Mouse (Mus musculus) limb, embryonic 14.5 days (tissue): ENCODE data around the gene Fabp1. TPM values are rescaled to one million over a fixed set of nuclear protein-coding genes. Genes with fewer than 3 reads are reported as not detected.

Experiments used
- ATAC-seq: fragments of 200-750 bp; cut with Nextera tagmentation; 2 replicates; pipeline ENCODE4 v1.8.0; 2017; ENCODE audit warnings: low read depth, moderate number of reproducible peaks, moderate TSS enrichment; ENCODE audit not compliant: low FRiP score
- DNase-seq: peaks from one replicate; pipeline ENCODE4 v3.0.0-alpha.2; 2015; ENCODE audit warnings: low spot score
- H3K27ac ChIP-seq: fragments of 300-500 bp; sonication (generic); replicated peaks from 2 replicates; pipeline ENCODE4 v1.5.1; 2014; ENCODE audit warnings: low read depth, mild to moderate bottlenecking, low read length, moderate library complexity, mixed read lengths
- H3K27me3 ChIP-seq: fragments of 300-500 bp; sonication (generic); 2 replicates; pipeline ENCODE4 v1.6.1; 2014; ENCODE audit warnings: low read length, mixed read lengths; ENCODE audit not compliant: control insufficient read depth, insufficient read depth
- H3K36me3 ChIP-seq: fragments of 300-500 bp; sonication (generic); 2 replicates; pipeline ENCODE4 v1.6.1; 2014; ENCODE audit warnings: mild to moderate bottlenecking, low read length, moderate library complexity, mixed read lengths; ENCODE audit not compliant: control insufficient read depth, insufficient read depth
- H3K4me1 ChIP-seq: fragments of 300-500 bp; sonication (generic); 2 replicates; pipeline ENCODE4 v1.6.1; 2014; ENCODE audit warnings: antibody characterized with exemption, low read length, mixed read lengths; ENCODE audit not compliant: control insufficient read depth, insufficient read depth
- H3K4me2 ChIP-seq: fragments of 300-500 bp; sonication (generic); replicated peaks from 2 replicates; pipeline ENCODE4 v1.6.1; 2014; ENCODE audit warnings: low read depth, mild to moderate bottlenecking, low read length, moderate library complexity; ENCODE audit not compliant: severe bottlenecking
- H3K4me3 ChIP-seq: fragments of 300-500 bp; sonication (generic); replicated peaks from 2 replicates; pipeline ENCODE4 v1.5.1; 2014; ENCODE audit warnings: low read length
- H3K9ac ChIP-seq: fragments of 300-500 bp; sonication (generic); 2 replicates; pipeline ENCODE4 v1.6.1; 2014; ENCODE audit warnings: mild to moderate bottlenecking, low read depth, low read length, moderate library complexity; ENCODE audit not compliant: severe bottlenecking
- H3K9me3 ChIP-seq: fragments of 300-500 bp; sonication (generic); 2 replicates; pipeline ENCODE4 v1.6.1; 2016; ENCODE audit warnings: low read length; ENCODE audit not compliant: control insufficient read depth
- POLR2A ChIP-seq: fragments of 200-500 bp; IDR thresholded peaks from 2 replicates; pipeline ENCODE4 v1.8.0; 2012; ENCODE audit warnings: inconsistent platforms, mild to moderate bottlenecking, moderate library complexity, borderline replicate concordance; ENCODE audit not compliant: insufficient read depth, insufficient read length; ENCODE audit errors: extremely low read depth
- WGBS: fragments of 180-500 bp; shearing (Covaris S2); extraction: QIAGEN DNeasy Blood & Tissue Kit; methylation state at CpG from one replicate; pipeline ENCODE4 v1.1.7; 2014; 5-methylcytosine and 5-hydroxymethylcytosine counted together
- polyA plus RNA-seq, 2 experiments: library from polyadenylated mRNA; depleted of rRNA in 1 of 2; stranded (reverse) in 1 of 2; unstranded in 1 of 2; fragments of >200 nt; fragmentation: Nextera tagmentation in 1 of 2; extraction: Ambion mirVana in 1 of 2; gene quantifications; 2 replicates each; pipeline versions ENCODE4 v1.2.1 to v1.2.3; 2012 to 2014

Fabp1 gene
- polyA plus RNA-seq, 2 experiments = 0.23 TPM; not detected in 1

GRCm38 (mm10) chr6:71249615-71250014 lies 50.0 kb downstream of the Fabp1 start:
- no peaks in the 10 kb centered on the region for H3K36me3 ChIP-seq
- no peak for DNase-seq
- ATAC-seq = no peak
- no peaks in the 10 kb centered on the region for H3K4me1 ChIP-seq
- no peaks in the 10 kb centered on the region for H3K27me3 ChIP-seq
- TF ChIP-seq POLR2A = no peak
- no peak overlapping the region for H3K4me2 ChIP-seq
- H3K9ac ChIP-seq = no peak overlapping the region
- WGBS = 84% methylated on average over 3 of the region's 3 CpGs
- H3K9me3 ChIP-seq = no peaks in the 10 kb centered on the region
- no peak overlapping the region for H3K27ac ChIP-seq
- no peak overlapping the region for H3K4me3 ChIP-seq

- 77% methylated on average over 8 of the region's 8 CpGs for WGBS
- Histone ChIP-seq H3K36me3 (no peaks in the 10 kb centered on the region), H3K4me1 (no peaks in the 10 kb centered on the region), H3K27me3 (no peaks in the 10 kb centered on the region), H3K4me3 (no peak overlapping the region), H3K9me3 (no peaks in the 10 kb centered on the region), H3K4me2 (no peak overlapping the region), H3K27ac (no peak overlapping the region), H3K9ac (no peak overlapping the region)
- DNase-seq = no peak
- no peak for TF ChIP-seq POLR2A
- ATAC-seq = no peak
Measured at GRCm38 (mm10) chr6:71250951-71251350, 51.3 kb downstream of the Fabp1 start.

- Histone ChIP-seq H3K9ac (no peak overlapping the region), H3K27me3 (no peaks in the 10 kb centered on the region), H3K4me1 (no peaks in the 10 kb centered on the region), H3K4me2 (no peak overlapping the region), H3K4me3 (no peak overlapping the region), H3K36me3 (no peaks in the 10 kb centered on the region), H3K9me3 (no peaks in the 10 kb centered on the region), H3K27ac (no peak overlapping the region)
- WGBS = 92% methylated on average over 6 of the region's 6 CpGs
- no peak for DNase-seq
- TF ChIP-seq POLR2A = no peak
- ATAC-seq = no peak
Measured at GRCm38 (mm10) chr6:71254456-71254855, 54.8 kb downstream of the Fabp1 start.

Other genes starting within 250 kb of the Fabp1 start
- 1.6 and 1.8 TPM in 2 replicates for gene Foxi3, start 243.3 kb upstream of the Fabp1 start, polyA plus RNA-seq (2012; rRNA removed)
- gene Foxi3, start 243.3 kb upstream of the Fabp1 start, polyA plus RNA-seq (2014; fragmentation: Nextera tagmentation; extraction: Ambion mirVana) = 0.39 and 0.77 TPM in 2 replicates
- gene Thnsl2, start 55.4 kb upstream of the Fabp1 start, polyA plus RNA-seq (2012; rRNA removed) = 5.6 and 5.9 TPM in 2 replicates
- 8.6 and 9.1 TPM in 2 replicates for gene Thnsl2, start 55.4 kb upstream of the Fabp1 start, polyA plus RNA-seq (2014; fragmentation: Nextera tagmentation; extraction: Ambion mirVana)
- 15.2 and 23.5 TPM in 2 replicates for gene Krcc1, start 71.8 kb downstream of the Fabp1 start, polyA plus RNA-seq (2012; rRNA removed)
- gene Krcc1, start 71.8 kb downstream of the Fabp1 start, polyA plus RNA-seq (2014; fragmentation: Nextera tagmentation; extraction: Ambion mirVana) = 45.9 and 47.0 TPM in 2 replicates
- 26.1 and 26.3 TPM in 2 replicates for gene Smyd1, start 122.4 kb downstream of the Fabp1 start, polyA plus RNA-seq (2012; rRNA removed)
- 14.9 and 19.1 TPM in 2 replicates for gene Smyd1, start 122.4 kb downstream of the Fabp1 start, polyA plus RNA-seq (2014; fragmentation: Nextera tagmentation; extraction: Ambion mirVana)
- not detected in 2 replicates for gene Cd8b1, start 123.0 kb downstream of the Fabp1 start, polyA plus RNA-seq (2012; rRNA removed)
- not detected in 2 replicates for gene Cd8b1, start 123.0 kb downstream of the Fabp1 start, polyA plus RNA-seq (2014; fragmentation: Nextera tagmentation; extraction: Ambion mirVana)
- gene Cd8a, start 173.6 kb downstream of the Fabp1 start, polyA plus RNA-seq (2012; rRNA removed) = 0.03 and 0.04 TPM in 2 replicates
- not detected in 2 replicates for gene Cd8a, start 173.6 kb downstream of the Fabp1 start, polyA plus RNA-seq (2014; fragmentation: Nextera tagmentation; extraction: Ambion mirVana)
- gene Rmnd5a, start 240.8 kb downstream of the Fabp1 start, polyA plus RNA-seq (2012; rRNA removed) = 34.9 and 35.9 TPM in 2 replicates
- 10.0 and 11.1 TPM in 2 replicates for gene Rmnd5a, start 240.8 kb downstream of the Fabp1 start, polyA plus RNA-seq (2014; fragmentation: Nextera tagmentation; extraction: Ambion mirVana)